11 mouse cellular contexts compared by ENCODE assay signal in genomic region chr11:74836225-74837055, GRCm38 (mm10). TPM values are rescaled to one million over a fixed set of nuclear protein-coding genes. Genes with fewer than 3 reads are reported as not detected.
DNase-seq lines count a peak whose midpoint lies in the region; ATAC-seq lines count a peak whose summit lies in the region.
"Had no signal": no experiment of that assay in that cellular context is flagged by ENCODE, and none has a peak within 500 bp of the region (broad histone marks: within the 10 kb centered on the region; RNA-seq: fewer than 3 reads in every experiment).

No protein-coding gene starts in this region.

- peak overlapping the region; percentile 88 for H3K9ac ChIP-seq in heart, embryonic 13.5 days
- H3K9ac ChIP-seq in liver, embryonic 16.5 days (ENCODE audit: low read depth, low read length), result peak overlapping the region; percentile 10; the same call in 1 of the 2 replicates

- H3K36me3 ChIP-seq in heart, embryonic 13.5 days, result peaks cover 21% of the 10 kb centered on the region
- H3K36me3 ChIP-seq in liver, embryonic 16.5 days (ENCODE audit: control insufficient read depth, insufficient read depth), result no peaks in the 10 kb centered on the region
- H3K36me3 ChIP-seq: lung, embryonic 15.5 days had no signal

- peaks cover 83% of the 10 kb centered on the region for H3K4me1 ChIP-seq in heart, embryonic 13.5 days
- peaks cover 64% of the 10 kb centered on the region for H3K4me1 ChIP-seq in liver, embryonic 16.5 days (ENCODE audit: control insufficient read depth, low read depth, low read length)

- H3K9me3 ChIP-seq in heart, embryonic 13.5 days, result no peaks in the 10 kb centered on the region
- no peaks in the 10 kb centered on the region for H3K9me3 ChIP-seq in liver, embryonic 16.5 days (replicated peaks; ENCODE audit: control insufficient read depth, low read length)
- H3K9me3 ChIP-seq: lung, embryonic 15.5 days had no signal

- 90% methylated on average over 22 of the region's 22 CpGs for WGBS in heart, embryonic 13.5 days
- WGBS in liver, embryonic 16.5 days (ENCODE audit: insufficient replicate concordance), result 88% methylated on average over 22 of the region's 22 CpGs

- no peaks in the 10 kb centered on the region for H3K27me3 ChIP-seq in heart, embryonic 13.5 days (replicated peaks)
- H3K27me3 ChIP-seq in liver, embryonic 16.5 days (ENCODE audit: control insufficient read depth, insufficient read depth, low read depth, low read length), result no peaks in the 10 kb centered on the region
- H3K27me3 ChIP-seq: lung, embryonic 15.5 days had no signal

- peak overlapping the region; percentile 99; the same call in 1 of the 2 replicates for H3K27ac ChIP-seq in heart, embryonic 13.5 days (replicated peaks)
- no peak overlapping the region for H3K27ac ChIP-seq in liver, embryonic 16.5 days (ENCODE audit: low read length)

- no peak for ATAC-seq in heart, embryonic 13.5 days (ENCODE audit: extremely low read depth, insufficient number of reproducible peaks, low FRiP score, low TSS enrichment)
- no peak for ATAC-seq in liver, embryonic 16.5 days (ENCODE audit: low read depth)
- ATAC-seq: inflammation-experienced regulatory T-cells, adult 6 months had no signal

- DNase-seq in adrenal gland, adult 2 months, result peak; percentile 18
- no peak for DNase-seq in adrenal gland, postnatal 10 days
- no peak for DNase-seq in heart, postnatal 36 days
- DNase-seq in right cerebral cortex, postnatal 10 days (ENCODE audit: low spot score in 2 of 2), result peak; percentile 44 to 57
- DNase-seq in right cerebral cortex, postnatal 36 days (ENCODE audit: low spot score in 2 of 2), result no peak
- no peak for DNase-seq in frontal cortex, postnatal 25 days (ENCODE audit: low spot score in 2 of 2)
- DNase-seq: layer of hippocampus, postnatal 36 days had no signal

- peak overlapping the region; percentile 89 for H3K4me2 ChIP-seq in heart, embryonic 13.5 days
- no peak overlapping the region for H3K4me2 ChIP-seq in liver, embryonic 16.5 days (ENCODE audit: low read depth, low read length)

- intact Hi-C loops in heart, postnatal 36 days (cut with DNase I), result no loop called here

- 0 out of 2 replicates have a peak overlapping the region, but pooled peaks have one; percentile 1 for H3K4me3 ChIP-seq in heart, embryonic 13.5 days
- no peak overlapping the region for H3K4me3 ChIP-seq in liver, embryonic 16.5 days (ENCODE audit: low read depth, low read length)

RNA-seq across cellular contexts. Expression of gene Mnt, which starts 5.7 kb away (rescaled TPM):
- 10 to 100 TPM; 23.4 to 25.2 TPM for total RNA-seq in adrenal gland, adult 2 months (2021)
- polyA plus RNA-seq in adrenal gland, adult 2 months (2012; rRNA removed), result 31.1 and 46.9 TPM in 2 replicates
- 10 to 100 TPM; 19.1 to 20.6 TPM for total RNA-seq in adrenal gland, postnatal 10 days (2021)
- polyA plus RNA-seq in heart, embryonic 13.5 days (2015; fragmentation: Nextera tagmentation; extraction: Ambion mirVana), result 3.3 and 3.5 TPM in 2 replicates
- total RNA-seq in heart, postnatal 36 days (2021), result 10 to 100 TPM; 11.4 to 11.9 TPM
- polyA plus RNA-seq in liver, embryonic 16.5 days (2015; fragmentation: Nextera tagmentation; extraction: Ambion mirVana), result 0.90 and 1.2 TPM in 2 replicates

Comparison
In these comparisons a context has a peak if more than half of its experiments do, and no peak if none do; other contexts are left out.
1. DNase-seq: peak in adrenal gland, adult 2 months (single experiment) and right cerebral cortex, postnatal 10 days (2 of 2); none in adrenal gland, postnatal 10 days (single experiment), heart, postnatal 36 days (0 of 2), right cerebral cortex, postnatal 36 days (0 of 2) and frontal cortex, postnatal 25 days (0 of 2).